8 mouse cellular contexts compared by ENCODE assay signal in the genomic region with DNA sequence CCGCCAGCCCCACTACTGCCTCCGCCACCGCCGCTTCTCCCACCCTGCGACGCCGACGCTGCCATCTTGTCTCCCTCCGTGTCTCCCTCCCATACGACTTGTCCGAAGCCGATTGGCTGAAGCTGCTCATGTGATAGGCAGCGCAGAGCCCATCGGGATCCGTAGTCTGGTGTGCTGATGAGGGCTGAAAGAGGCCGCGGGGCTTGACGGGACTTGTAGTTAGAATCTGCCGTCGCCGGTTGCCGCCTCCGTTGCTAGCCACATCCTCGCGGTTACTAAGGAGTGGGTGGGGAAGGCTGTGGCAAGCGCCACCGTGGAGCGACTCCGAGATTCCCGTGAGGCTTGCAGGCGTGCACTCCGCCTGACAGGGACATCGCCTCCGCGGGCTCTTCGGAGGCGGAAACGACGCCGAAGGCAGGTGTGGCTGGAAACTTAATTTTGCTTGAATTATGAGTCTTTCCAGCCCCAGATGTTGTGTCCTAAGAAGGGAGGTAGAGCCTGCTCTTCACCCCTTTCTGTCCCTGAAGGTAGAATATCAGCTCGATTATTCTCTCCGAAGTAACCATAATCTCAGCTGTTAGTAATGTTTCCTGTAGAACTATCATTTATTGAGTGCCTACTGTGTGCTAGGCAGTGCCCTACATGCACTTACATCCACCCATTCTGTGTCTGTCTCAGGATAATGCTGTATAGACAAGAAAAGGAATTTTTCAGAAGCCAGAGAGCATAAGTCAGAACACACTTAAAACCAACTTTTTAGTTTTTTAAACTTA. TPM values are rescaled to one million over a fixed set of nuclear protein-coding genes. Genes with fewer than 3 reads are reported as not detected.
DNase-seq lines count a peak whose midpoint lies in the region; ATAC-seq lines count a peak whose summit lies in the region.

Xrra1 (plus strand) TSS at position 304 of the 773 bp plus-strand sequence.

- peaks cover 3% of the 10 kb centered on the region for H3K4me1 ChIP-seq in hindbrain, embryonic 11.5 days (replicated peaks; ENCODE audit: control insufficient read depth, insufficient read depth, low read length)

- no peaks in the 10 kb centered on the region; the same call in none of the 2 replicates for H3K36me3 ChIP-seq in hindbrain, embryonic 11.5 days (ENCODE audit: control insufficient read depth, insufficient read depth, low read length)

- ATAC-seq in hindbrain, embryonic 11.5 days (ENCODE audit: low FRiP score): peak; percentile 98

- H3K9ac ChIP-seq in hindbrain, embryonic 11.5 days (ENCODE audit: low read depth, low read length): peak within 1 kb of the TSS; percentile 91

- peak within 1 kb of the TSS; percentile 84 for H3K4me3 ChIP-seq in hindbrain, embryonic 11.5 days (ENCODE audit: low read depth, low read length)

- H3K9me3 ChIP-seq in hindbrain, embryonic 11.5 days (ENCODE audit: control insufficient read depth, low read length): no peaks in the 10 kb centered on the region

- no peak within 1 kb of the TSS for H3K27ac ChIP-seq in hindbrain, embryonic 11.5 days (ENCODE audit: low read depth, low read length)

- WGBS in hindbrain, embryonic 11.5 days: 2% methylated on average over 42 of the region's 42 CpGs

- H3K27me3 ChIP-seq in hindbrain, embryonic 11.5 days (ENCODE audit: control insufficient read depth, insufficient read depth, low read length): no peaks in the 10 kb centered on the region

- DNase-seq in Muller cell, postnatal 12 days (ENCODE audit: inconsistent ontology term): peak; percentile 98
- DNase-seq in cerebellum, adult 9-11 months: peak; percentile 97
- DNase-seq in frontal cortex, adult 2 months (ENCODE audit: extremely low spot score in 1 of 2, low spot score in 1 of 2): peak; percentile 99
- DNase-seq in hindbrain, embryonic 11.5 days (ENCODE audit: low spot score): peak; percentile 98
- peak; percentile 94 to 95 for DNase-seq in layer of hippocampus, postnatal 10 days (ENCODE audit: low spot score in 2 of 2)
- DNase-seq in lung, postnatal 10 days: peak; percentile 99
- DNase-seq in ovary, postnatal 36 days (ENCODE audit: low spot score): peak; percentile 93
- peak; percentile 94 for DNase-seq in thymus, postnatal 25 days

- H3K4me2 ChIP-seq in hindbrain, embryonic 11.5 days (replicated peaks; ENCODE audit: low read depth, low read length): peak within 1 kb of the TSS; percentile 60

RNA-seq across cellular contexts. Expression of gene Xrra1, which starts in this region (rescaled TPM):
- 1.2 and 1.3 TPM in 2 replicates for polyA plus RNA-seq in frontal cortex, adult 2 months (2012; rRNA removed)
- polyA plus RNA-seq in hindbrain, embryonic 11.5 days (2014; fragmentation: Nextera tagmentation; extraction: Ambion mirVana): 0.37 and 0.59 TPM in 2 replicates
- 1 to 10 TPM; 1.2 TPM for total RNA-seq in layer of hippocampus, postnatal 10 days (2021)

Comparison
In these comparisons a context has a peak if more than half of its experiments do, and no peak if none do; other contexts are left out.
1. Peak in DNase-seq, ATAC-seq, H3K4me3 ChIP-seq, H3K9ac ChIP-seq and H3K4me2 ChIP-seq in hindbrain, embryonic 11.5 days; RNA of the gene not detected or under 1 TPM.